Mouse (Mus musculus) stomach, postnatal 0 days (tissue): Measurements from ENCODE around the gene Mdh1. TPM values are rescaled to one million over a fixed set of nuclear protein-coding genes. Genes with fewer than 3 reads are reported as not detected.

Source experiments
- ATAC-seq: fragments of 200-750 bp; cut with Nextera tagmentation; 2 replicates; pipeline ENCODE4 v1.8.0; 2017; ENCODE audit not compliant: low FRiP score, low TSS enrichment
- DNase-seq: peaks from one replicate; pipeline ENCODE4 v3.0.0-alpha.2; 2016; ENCODE audit warnings: low spot score
- H3K27ac ChIP-seq: fragments of 300-500 bp; sonication (generic); replicated peaks from 2 replicates; pipeline ENCODE4 v1.5.1; 2014; ENCODE audit warnings: mild to moderate bottlenecking, control low read depth
- H3K27me3 ChIP-seq: fragments of 300-500 bp; sonication (generic); 2 replicates; pipeline ENCODE4 v1.6.1; 2014; ENCODE audit warnings: low read length; ENCODE audit not compliant: control insufficient read depth, insufficient read depth
- H3K36me3 ChIP-seq: fragments of 300-500 bp; sonication (generic); 2 replicates; pipeline ENCODE4 v1.6.1; 2014; ENCODE audit warnings: low read length, mixed read lengths; ENCODE audit not compliant: control insufficient read depth, insufficient read depth
- H3K4me1 ChIP-seq: fragments of 300-500 bp; sonication (generic); replicated peaks from 2 replicates; pipeline ENCODE4 v1.6.1; 2014; ENCODE audit warnings: antibody characterized with exemption; ENCODE audit not compliant: control insufficient read depth, insufficient read depth
- H3K4me2 ChIP-seq: fragments of 300-500 bp; sonication (generic); replicated peaks from 2 replicates; pipeline ENCODE4 v1.6.1; 2014; ENCODE audit warnings: low read depth, mild to moderate bottlenecking, control low read depth, moderate library complexity
- H3K4me3 ChIP-seq: fragments of 300-500 bp; sonication (generic); 2 replicates; pipeline ENCODE4 v1.5.1; 2014; ENCODE audit warnings: low read depth, low read length, control low read depth
- H3K9ac ChIP-seq: fragments of 300-500 bp; sonication (generic); 2 replicates; pipeline ENCODE4 v1.6.1; 2014; ENCODE audit warnings: mild to moderate bottlenecking, low read length, control low read depth, mixed read lengths
- H3K9me3 ChIP-seq: fragments of 300-500 bp; sonication (generic); 2 replicates; pipeline ENCODE4 v1.6.1; 2016; ENCODE audit warnings: low read length; ENCODE audit not compliant: control insufficient read depth
- CTCF ChIP-seq: IDR thresholded peaks from 2 replicates; pipeline ENCODE4 v1.5.1; 2016; ENCODE audit warnings: antibody characterized with exemption, low read depth, mild to moderate bottlenecking, moderate library complexity
- EP300 ChIP-seq: optimal IDR thresholded peaks from 2 replicates; pipeline ENCODE3; 2016; ENCODE audit warnings: antibody characterized with exemption
- WGBS: fragments of 180-500 bp; shearing (Covaris S2); extraction: QIAGEN DNeasy Blood & Tissue Kit; methylation state at CpG from one replicate; pipeline ENCODE4 v1.1.7; 2014; 5-methylcytosine and 5-hydroxymethylcytosine counted together
- polyA plus RNA-seq: library from polyadenylated mRNA; unstranded; fragments of >200 nt; fragmentation: Nextera tagmentation; extraction: Ambion mirVana; gene quantifications from 2 replicates; pipeline ENCODE4 v1.2.1, GENCODE M21; 2015

Mdh1 gene
- polyA plus RNA-seq, 1 experiment from 2014 or later = 413 TPM

GRCm38 (mm10) chr11:21549754-21550153 lies 22.4 kb downstream of the Mdh1 start:
- Histone ChIP-seq H3K9me3 (no peaks in the 10 kb centered on the region), H3K4me3 (no peak overlapping the region), H3K27me3 (no peaks in the 10 kb centered on the region), H3K27ac (no peak overlapping the region), H3K4me1 (no peaks in the 10 kb centered on the region), H3K4me2 (no peak overlapping the region), H3K36me3 (no peaks in the 10 kb centered on the region), H3K9ac (no peak overlapping the region)
- 45% methylated on average over 4 of the region's 4 CpGs for WGBS
- TF ChIP-seq EP300 (no peak), CTCF (no peak)
- DNase-seq (peak; percentile 26), ATAC-seq (peak; percentile 91)

- Histone ChIP-seq H3K4me1 (no peaks in the 10 kb centered on the region), H3K9me3 (no peaks in the 10 kb centered on the region)
Measured at GRCm38 (mm10) chr11:21549052-21549451, 23.1 kb downstream of the Mdh1 start.

GRCm38 (mm10) chr11:21547518-21547917 lies 24.6 kb downstream of the Mdh1 start:
- no peak overlapping the region for H3K27ac ChIP-seq
- no peak overlapping the region for H3K9ac ChIP-seq
- ATAC-seq (no peak), DNase-seq (no peak)
- no peaks in the 10 kb centered on the region for H3K4me1 ChIP-seq
- no peaks in the 10 kb centered on the region for H3K27me3 ChIP-seq
- H3K4me2 ChIP-seq = no peak overlapping the region
- no peak for TF ChIP-seq CTCF
- TF ChIP-seq EP300 = no peak
- no peaks in the 10 kb centered on the region for H3K9me3 ChIP-seq
- H3K4me3 ChIP-seq = no peak overlapping the region
- no peaks in the 10 kb centered on the region for H3K36me3 ChIP-seq

More at GRCm38 (mm10) chr11:21549052-21549451, 23.1 kb downstream of the Mdh1 start:
- TF ChIP-seq EP300 = no peak
- no peak for TF ChIP-seq CTCF
- DNase-seq (no peak), ATAC-seq (no peak)
- no peak overlapping the region for H3K4me3 ChIP-seq
- H3K36me3 ChIP-seq = no peaks in the 10 kb centered on the region
- no peak overlapping the region for H3K27ac ChIP-seq
- no peak overlapping the region for H3K9ac ChIP-seq
- H3K27me3 ChIP-seq = no peaks in the 10 kb centered on the region
- 90% methylated on average over 2 of the region's 2 CpGs for WGBS
- no peak overlapping the region for H3K4me2 ChIP-seq

- no peaks in the 10 kb centered on the region for H3K9me3 ChIP-seq
Measured at GRCm38 (mm10) chr11:21546671-21547070, 25.5 kb downstream of the Mdh1 start.

GRCm38 (mm10) chr11:21545951-21546350 lies 26.2 kb downstream of the Mdh1 start:
- ATAC-seq = no peak
- no peak overlapping the region for H3K4me2 ChIP-seq
- no peak overlapping the region for H3K27ac ChIP-seq
- TF ChIP-seq EP300 (no peak), CTCF (no peak)
- no peak overlapping the region for H3K9ac ChIP-seq
- H3K27me3 ChIP-seq = no peaks in the 10 kb centered on the region
- no peaks in the 10 kb centered on the region for H3K36me3 ChIP-seq
- H3K9me3 ChIP-seq = no peaks in the 10 kb centered on the region
- H3K4me3 ChIP-seq = no peak overlapping the region
- H3K4me1 ChIP-seq = no peaks in the 10 kb centered on the region
- no peak for DNase-seq

More at GRCm38 (mm10) chr11:21546671-21547070, 25.5 kb downstream of the Mdh1 start:
- H3K27me3 ChIP-seq = no peaks in the 10 kb centered on the region
- TF ChIP-seq EP300 (no peak), CTCF (no peak)
- H3K27ac ChIP-seq = no peak overlapping the region
- no peak overlapping the region for H3K4me2 ChIP-seq
- H3K4me1 ChIP-seq = no peaks in the 10 kb centered on the region
- DNase-seq (no peak), ATAC-seq (no peak)
- no peak overlapping the region for H3K9ac ChIP-seq
- H3K4me3 ChIP-seq = no peak overlapping the region
- H3K36me3 ChIP-seq = no peaks in the 10 kb centered on the region
- 57% methylated on average over 1 of the region's 1 CpGs for WGBS

- TF ChIP-seq CTCF = no peak
- TF ChIP-seq EP300 = no peak
- Histone ChIP-seq H3K27me3 (no peaks in the 10 kb centered on the region), H3K9ac (no peak overlapping the region), H3K4me1 (no peaks in the 10 kb centered on the region), H3K36me3 (no peaks in the 10 kb centered on the region), H3K4me2 (no peak overlapping the region), H3K4me3 (no peak overlapping the region), H3K27ac (no peak overlapping the region), H3K9me3 (no peaks in the 10 kb centered on the region)
- WGBS = 64% methylated on average over 2 of the region's 2 CpGs
- ATAC-seq (no peak), DNase-seq (no peak)
Measured at GRCm38 (mm10) chr11:21545021-21545420, 27.1 kb downstream of the Mdh1 start.
